Comparison of ENCODE assay signal across 25 mouse cellular contexts in the genomic region with DNA sequence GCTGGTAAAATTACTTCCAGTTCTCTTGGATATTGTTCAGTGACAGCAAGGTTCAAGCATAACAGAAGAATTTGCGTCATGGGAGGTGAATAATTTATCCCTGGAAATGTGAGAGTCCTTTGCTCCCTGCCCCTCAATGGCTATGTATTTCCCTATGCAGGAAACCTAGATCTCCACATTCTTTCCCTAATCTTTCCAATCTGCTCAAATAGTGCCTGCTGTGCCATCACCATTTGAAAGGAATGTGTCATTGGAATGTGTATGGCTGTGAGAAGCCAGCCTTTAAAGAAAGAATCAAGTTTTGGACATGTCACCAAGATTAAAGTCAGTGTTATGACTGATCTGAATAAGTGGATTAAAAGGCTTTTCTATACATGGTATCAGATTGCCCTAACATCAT.
A peak's percentile ranks its signal among the peaks of the same experiment; 100 is the strongest.
DNase-seq lines count a peak whose midpoint lies in the region; ATAC-seq and TF ChIP-seq lines count a peak whose summit lies in the region.
"Had no signal": no experiment of that assay in that cellular context is flagged by ENCODE, and none has a peak within 500 bp of the region (broad histone marks: within the 10 kb centered on the region; RNA-seq: fewer than 3 reads in every experiment).

No protein-coding gene starts in this region.

- H3K4me2 ChIP-seq in neural tube, embryonic 11.5 days (ENCODE audit: low read depth), result no peak overlapping the region
- no peak overlapping the region for H3K4me2 ChIP-seq in neural tube, embryonic 15.5 days
- H3K4me2 ChIP-seq: embryonic facial prominence, embryonic 13.5 days; forebrain, embryonic 13.5 days; heart, embryonic 13.5 days; hindbrain, embryonic 12.5 days; hindbrain, embryonic 15.5 days had no signal

- no peak overlapping the region for H3K4me3 ChIP-seq in neural tube, embryonic 11.5 days (ENCODE audit: low read depth, low read length)
- H3K4me3 ChIP-seq in neural tube, embryonic 15.5 days (replicated peaks), result no peak overlapping the region
- H3K4me3 ChIP-seq in ES-E14 (ENCODE audit: insufficient read depth in 1 of 2, low read depth in 1 of 2, low read length in 2 of 2, poor library complexity in 1 of 2, severe bottlenecking in 1 of 2), result no peak overlapping the region
- H3K4me3 ChIP-seq: embryonic facial prominence, embryonic 10.5 days; embryonic facial prominence, embryonic 13.5 days; forebrain, embryonic 10.5 days; forebrain, embryonic 13.5 days; heart, adult 2 months; heart, embryonic 10.5 days; heart, embryonic 13.5 days; hindbrain, embryonic 12.5 days; hindbrain, embryonic 15.5 days had no signal

- in situ Hi-C loops in ES-E14 (cut with MboI; ENCODE audit: low sequenced_read_pairs in 2 of 2, unreplicated experiment in 2 of 2), result no loop called here

- 49% methylated on average over 1 of the region's 1 CpGs for WGBS in neural tube, embryonic 11.5 days
- WGBS in neural tube, embryonic 15.5 days, result 78% methylated on average over 1 of the region's 1 CpGs

- no peaks in the 10 kb centered on the region for H3K4me1 ChIP-seq in neural tube, embryonic 11.5 days (ENCODE audit: control insufficient read depth, insufficient read depth, low read length)
- no peaks in the 10 kb centered on the region for H3K4me1 ChIP-seq in neural tube, embryonic 15.5 days
- peaks cover 0 to 2% of the 10 kb centered on the region in 2 experiments; a peak in 1 of 4 replicates for H3K4me1 ChIP-seq in ES-E14 (ENCODE audit: control insufficient read depth in 2 of 2, insufficient read depth in 2 of 2, low read length in 2 of 2, poor library complexity in 1 of 2)
- H3K4me1 ChIP-seq: embryonic facial prominence, embryonic 13.5 days; forebrain, embryonic 13.5 days; heart, embryonic 10.5 days; heart, embryonic 13.5 days; hindbrain, embryonic 12.5 days; hindbrain, embryonic 15.5 days had no signal

- H3K27me3 ChIP-seq in neural tube, embryonic 11.5 days (ENCODE audit: control insufficient read depth, insufficient read depth, low read length), result no peaks in the 10 kb centered on the region
- H3K27me3 ChIP-seq in neural tube, embryonic 15.5 days (replicated peaks), result no peaks in the 10 kb centered on the region
- H3K27me3 ChIP-seq: embryonic facial prominence, embryonic 13.5 days; forebrain, embryonic 13.5 days; heart, embryonic 13.5 days; hindbrain, embryonic 12.5 days; hindbrain, embryonic 15.5 days had no signal

- no peak overlapping the region for H3K27ac ChIP-seq in neural tube, embryonic 11.5 days (ENCODE audit: low read depth, low read length)
- H3K27ac ChIP-seq in neural tube, embryonic 15.5 days (replicated peaks), result no peak overlapping the region
- no peak overlapping the region for H3K27ac ChIP-seq in ES-E14 (ENCODE audit: insufficient read depth, low read depth, low read length, poor library complexity, severe bottlenecking)
- H3K27ac ChIP-seq: embryonic facial prominence, embryonic 10.5 days; embryonic facial prominence, embryonic 13.5 days; forebrain, embryonic 10.5 days; forebrain, embryonic 13.5 days; heart, adult 2 months; heart, embryonic 10.5 days; heart, embryonic 13.5 days; hindbrain, embryonic 12.5 days; hindbrain, embryonic 15.5 days had no signal

- H3K36me3 ChIP-seq in neural tube, embryonic 11.5 days (ENCODE audit: control insufficient read depth, insufficient read depth, low read length), result no peaks in the 10 kb centered on the region
- H3K36me3 ChIP-seq in neural tube, embryonic 15.5 days, result peaks cover 3% of the 10 kb centered on the region; the same call in 1 of the 2 replicates
- no peaks in the 10 kb centered on the region for H3K36me3 ChIP-seq in ES-E14 (ENCODE audit: control insufficient read depth, insufficient read depth, low read length, poor library complexity, severe bottlenecking)
- H3K36me3 ChIP-seq: forebrain, embryonic 10.5 days; hindbrain, embryonic 12.5 days; hindbrain, embryonic 15.5 days had no signal

- H3K9ac ChIP-seq in neural tube, embryonic 11.5 days (ENCODE audit: low read length), result no peak overlapping the region
- no peak overlapping the region for H3K9ac ChIP-seq in neural tube, embryonic 15.5 days (replicated peaks)
- no peak overlapping the region for H3K9ac ChIP-seq in ES-E14 (ENCODE audit: insufficient read depth, low read depth, low read length, poor library complexity, severe bottlenecking)
- H3K9ac ChIP-seq: embryonic facial prominence, embryonic 13.5 days; forebrain, embryonic 13.5 days; heart, embryonic 13.5 days; hindbrain, embryonic 12.5 days; hindbrain, embryonic 15.5 days had no signal

- ATAC-seq in neural tube, embryonic 11.5 days (ENCODE audit: insufficient read depth, low FRiP score, low TSS enrichment), result no peak
- no peak for ATAC-seq in neural tube, embryonic 15.5 days (ENCODE audit: low FRiP score)
- ATAC-seq in CD4-positive, CD25-positive, alpha-beta regulatory T cell, adult 4 months, result no peak
- ATAC-seq: forebrain, embryonic 13.5 days; forebrain, embryonic 16.5 days; intestine, postnatal 0 days had no signal

- H3K9me3 ChIP-seq in neural tube, embryonic 11.5 days (ENCODE audit: control insufficient read depth, low read length), result no peaks in the 10 kb centered on the region
- H3K9me3 ChIP-seq in neural tube, embryonic 15.5 days (replicated peaks), result no peaks in the 10 kb centered on the region
- H3K9me3 ChIP-seq in ES-E14 (ENCODE audit: control insufficient read depth, insufficient read depth, low read depth, low read length), result no peaks in the 10 kb centered on the region
- H3K9me3 ChIP-seq: embryonic facial prominence, embryonic 10.5 days; embryonic facial prominence, embryonic 13.5 days; forebrain, embryonic 10.5 days; forebrain, embryonic 13.5 days; heart, embryonic 10.5 days; heart, embryonic 13.5 days; hindbrain, embryonic 12.5 days; hindbrain, embryonic 15.5 days had no signal

- peak; percentile 16 for DNase-seq in neural tube, embryonic 11.5 days (ENCODE audit: low spot score)
- DNase-seq in ES-E14 (ENCODE audit: low read depth, low spot score) (no peak), R1 (ENCODE audit: low read depth, low spot score) (peak; percentile 82)
- DNase-seq in ovary, adult 18-20 months (ENCODE audit: low spot score), result no peak
- DNase-seq: adrenal gland, adult 2 months; adrenal gland, postnatal 14 days; cerebellum, adult 11 months; cerebellum, adult 2 months; cerebellum, adult 9-11 months; cerebellum, postnatal 25 days; gastrocnemius, postnatal 10 days; gastrocnemius, postnatal 36 days; heart, adult 2 months had no signal

TF ChIP-seq in ES-E14, 5 proteins besides CTCF, POLR2A, EP300 and RAD21:
- TF ChIP-seq CHD2 (IDR thresholded peaks at IDR 0.05; ENCODE audit: low read depth, low read length), result peak; percentile 56; the same call in 1 of the 2 replicates
- TF ChIP-seq ZC3H11A (IDR thresholded peaks at IDR 0.05; ENCODE audit: borderline replicate concordance, low read depth, low read length), result no peak

Comparison
In these comparisons a context has a peak if more than half of its experiments do, and no peak if none do; other contexts are left out.
1. DNase-seq: peak in neural tube, embryonic 11.5 days (single experiment) and R1 (single experiment); none in ES-E14 (single experiment) and ovary, adult 18-20 months (single experiment).